Mouse (Mus musculus) thymus, adult 2 months (tissue): Measurements from ENCODE around the gene Cap2.

ENCODE experiments used
- CTCF ChIP-seq: fragments of 200-500 bp; IDR thresholded peaks from 2 replicates; pipeline ENCODE4 v1.5.1; 2012; ENCODE audit warnings: mild to moderate bottlenecking, control low read depth, low read length, moderate library complexity, borderline replicate concordance; ENCODE audit not compliant: control insufficient read depth, poor library complexity, insufficient read depth; ENCODE audit errors: extremely low read depth
- POLR2A ChIP-seq: fragments of 200-500 bp; IDR thresholded peaks from 2 replicates; pipeline ENCODE4 v1.6.1; 2012; ENCODE audit warnings: mild to moderate bottlenecking, low read length, control low read depth, moderate library complexity; ENCODE audit not compliant: control insufficient read depth, poor library complexity, insufficient read depth; ENCODE audit errors: extremely low read depth

GRCm38 (mm10) chr13:46523712-46524111, 22.1 kb downstream of the Cap2 start:
- TF ChIP-seq POLR2A = no peak
- no peak for TF ChIP-seq CTCF
